Mouse (Mus musculus): Measurements from ENCODE around the gene Git2.

GRCm38 (mm10) chr5:114771796-114772195 lies 3.5 kb downstream of the Git2 start:
- TF ChIP-seq CTCF (IDR thresholded peaks at IDR 0.05 in 2 of 3, conservative IDR thresholded peaks at IDR 0.05 in 1 of 3; ENCODE audit: control insufficient read depth in 1 of 3, insufficient read depth in 1 of 3, low read depth in 2 of 3, low read length in 3 of 3, poor library complexity in 1 of 3, severe bottlenecking in 1 of 3) (no peak), CHD2 (IDR thresholded peaks at IDR 0.05; ENCODE audit: low read length) (no peak), TBP (IDR thresholded peaks at IDR 0.05; ENCODE audit: low read depth, low read length) (no peak), TCF12 (IDR thresholded peaks at IDR 0.05; ENCODE audit: low read depth, low read length) (no peak), KAT2A (conservative IDR thresholded peaks at IDR 0.05; ENCODE audit: low read depth, low read length) (no peak), UBTF (IDR thresholded peaks at IDR 0.05; ENCODE audit: borderline replicate concordance, insufficient read depth, low read depth, low read length) (no peak), E2F4 (IDR thresholded peaks at IDR 0.05; ENCODE audit: borderline replicate concordance, low read depth, low read length) (no peak), CHD1 (IDR thresholded peaks at IDR 0.05; ENCODE audit: low read depth, low read length) (no peak)
